Mouse (Mus musculus) mature B cell (primary cell): ENCODE measurements around the gene Iapp.
"Not testable (repeated sequence)": the region's sequence is repeated elsewhere in the genome, so short reads cannot be mapped to it uniquely, and the experiment has no call there.

Experiments
- in situ Hi-C: fragments of 300-500 bp; cut with MboI; formaldehyde crosslinking; loops from 2 replicates; pipeline ENCODE4 v1.14.3; 2019

Iapp gene

GRCm38 (mm10) chr6:142298098-142298497 lies at the start of gene Iapp:
Gene Iapp (plus strand): TSS chr6:142298423.
- in situ Hi-C loops, result no loop called here

GRCm38 (mm10) chr6:142250738-142251307 lies 47.4 kb upstream of the Iapp start:
- in situ Hi-C loops, result not testable (repeated sequence)

- in situ Hi-C loops, result no loop called here
Measured at GRCm38 (mm10) chr6:142275721-142276442, 22.3 kb upstream of the Iapp start.

- in situ Hi-C loops, result no loop called here
Measured at GRCm38 (mm10) chr6:142289413-142290118, 8.7 kb upstream of the Iapp start.

- in situ Hi-C loops, result no loop called here
Measured at GRCm38 (mm10) chr6:142305076-142305475, 6.9 kb downstream of the Iapp start.

GRCm38 (mm10) chr6:142314285-142314684 lies 16.1 kb downstream of the Iapp start:
- in situ Hi-C loops, result no loop called here

- in situ Hi-C loops, result no loop called here
Measured at GRCm38 (mm10) chr6:142317106-142317505, 18.9 kb downstream of the Iapp start.

GRCm38 (mm10) chr6:142322881-142323280 lies 24.7 kb downstream of the Iapp start, which contains the start of gene Slco1a5:
Gene Slco1a5 (minus strand): TSS chr6:142322981.
- in situ Hi-C loops, result no loop called here

GRCm38 (mm10) chr6:142326598-142326997 lies 28.4 kb downstream of the Iapp start:
- in situ Hi-C loops, result no loop called here

GRCm38 (mm10) chr6:142329201-142329600 lies 31.0 kb downstream of the Iapp start:
- in situ Hi-C loops, result no loop called here

GRCm38 (mm10) chr6:142338961-142339360 lies 40.7 kb downstream of the Iapp start:
- in situ Hi-C loops, result no loop called here

GRCm38 (mm10) chr6:142339576-142339975 lies 41.4 kb downstream of the Iapp start:
- in situ Hi-C loops, result no loop called here

GRCm38 (mm10) chr6:142343561-142343960 lies 45.3 kb downstream of the Iapp start:
- in situ Hi-C loops, result no loop called here

- in situ Hi-C loops, result no loop called here
Measured at GRCm38 (mm10) chr6:142345440-142346038, 47.3 kb downstream of the Iapp start, which contains the start of gene Pyroxd1. Gene Pyroxd1 (plus strand): TSS chr6:142345654.

- in situ Hi-C loops, result no loop called here
Measured at GRCm38 (mm10) chr6:142346181-142347110, 48.2 kb downstream of the Iapp start.

GRCm38 (mm10) chr6:142347431-142348385 lies 49.5 kb downstream of the Iapp start:
- in situ Hi-C loops, result no loop called here

GRCm38 (mm10) chr6:142352099-142352498 lies 53.9 kb downstream of the Iapp start:
- in situ Hi-C loops, result not testable (repeated sequence)
